Mouse (Mus musculus) embryonic fibroblast, embryonic 13.5 days (primary cell): Measurements from ENCODE around the gene Mybpc2.

ENCODE experiments used
- CTCF ChIP-seq: IDR thresholded peaks from 2 replicates; pipeline ENCODE4 v1.5.1; 2011; ENCODE audit warnings: mild to moderate bottlenecking, control low read depth, low read length, moderate library complexity, borderline replicate concordance; ENCODE audit not compliant: insufficient read depth
- POLR2A ChIP-seq: IDR thresholded peaks from 2 replicates; pipeline ENCODE4 v1.6.1; 2011; ENCODE audit warnings: low read depth, mild to moderate bottlenecking, control low read depth, low read length, moderate library complexity

GRCm38 (mm10) chr7:44542555-44542954 lies 18.1 kb upstream of the Mybpc2 start:
- TF ChIP-seq CTCF (no peak), POLR2A (no peak)
